Mouse (Mus musculus): ENCODE results near the gene Kif13a. TPM values are rescaled to one million over a fixed set of nuclear protein-coding genes. Genes with fewer than 3 reads are reported as not detected.

Gene Kif13a
- total RNA-seq, 2 experiments from 2014 or later = 7.1 to 12.8 TPM

GRCm38 (mm10) chr13:46748138-46748873 is 181.4 kb downstream of the Kif13a start:
- ATAC-seq (replicated peaks; ENCODE audit: low FRiP score, poor library complexity, severe bottlenecking) = no peak

GRCm38 (mm10) chr13:46743821-46744220 is 185.8 kb downstream of the Kif13a start:
- no peak for ATAC-seq (replicated peaks; ENCODE audit: low FRiP score, poor library complexity, severe bottlenecking)

DNA sequence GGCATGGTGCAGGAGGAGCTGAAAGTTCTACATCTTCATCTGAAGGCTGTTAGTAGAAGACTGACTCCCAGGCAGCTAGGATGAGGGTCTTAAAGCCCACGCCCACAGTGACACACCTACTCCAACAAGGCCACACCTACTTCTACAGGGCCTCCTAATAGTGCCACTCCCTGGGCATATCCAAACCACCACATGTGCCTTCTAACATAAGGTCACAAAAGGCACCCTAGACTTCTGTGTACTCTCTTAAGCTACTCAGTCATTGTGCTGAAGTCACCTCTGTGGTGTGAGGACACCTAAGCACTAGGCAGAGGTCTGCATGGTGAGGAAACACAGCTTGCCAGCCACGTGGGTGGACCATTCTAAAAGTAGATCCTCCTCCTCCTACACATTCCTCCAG is 187.3 kb downstream of the Kif13a start:
- no peak for ATAC-seq (replicated peaks; ENCODE audit: low FRiP score, poor library complexity, severe bottlenecking)

- no peak for ATAC-seq (replicated peaks; ENCODE audit: low FRiP score, poor library complexity, severe bottlenecking)
These were observed 190.2 kb downstream of the Kif13a start for GRCm38 (mm10) chr13:46739426-46739825.

DNA sequence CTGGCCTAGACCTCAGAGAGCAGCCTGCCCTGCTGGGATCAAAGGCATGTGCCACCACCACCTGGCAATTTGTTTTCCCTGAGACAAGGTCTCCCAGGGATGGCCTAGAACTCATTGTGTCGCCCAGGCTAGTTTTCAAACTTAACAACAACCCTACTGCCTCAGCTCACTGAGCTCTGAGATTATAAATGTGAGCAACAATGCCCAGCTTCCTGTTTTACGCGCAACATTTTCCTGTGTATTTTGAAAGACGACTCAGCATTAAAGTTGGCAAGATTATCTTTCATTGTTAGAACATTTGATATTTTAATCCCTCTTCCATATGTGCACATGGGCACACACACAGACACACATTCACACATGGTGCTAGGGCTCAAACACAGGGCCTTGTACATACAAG is 192.2 kb downstream of the Kif13a start:
- ATAC-seq (replicated peaks; ENCODE audit: low FRiP score, poor library complexity, severe bottlenecking) = no peak

GRCm38 (mm10) chr13:46736479-46736865 is 193.2 kb downstream of the Kif13a start:
- peak; percentile 40; the same call in 1 of the 2 replicates for ATAC-seq (replicated peaks; ENCODE audit: low FRiP score, poor library complexity, severe bottlenecking)

GRCm38 (mm10) chr13:46735808-46736478 is 193.7 kb downstream of the Kif13a start:
- peak; percentile 82 for ATAC-seq (replicated peaks; ENCODE audit: low FRiP score, poor library complexity, severe bottlenecking)

GRCm38 (mm10) chr13:46735219-46735807 is 194.4 kb downstream of the Kif13a start:
- ATAC-seq (replicated peaks; ENCODE audit: low FRiP score, poor library complexity, severe bottlenecking) = peak; percentile 23

DNA sequence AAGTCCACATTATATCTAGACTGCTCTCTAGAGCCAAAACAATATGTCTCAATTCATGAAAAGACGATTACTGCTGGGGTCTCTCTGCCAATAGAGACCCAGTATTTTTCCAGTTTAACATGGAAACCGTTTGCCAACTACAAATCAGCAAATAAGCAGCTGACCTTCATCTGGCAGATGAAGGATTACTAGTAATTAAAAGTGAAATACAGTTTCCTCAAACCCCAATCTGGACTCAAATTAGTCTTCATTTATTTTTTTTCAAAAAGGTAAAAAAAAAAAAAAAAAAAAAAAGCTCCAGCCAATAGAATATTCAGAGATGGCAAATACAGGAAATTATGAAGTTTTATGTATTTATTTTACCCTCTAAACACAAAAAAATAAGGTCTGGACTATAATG is 199.7 kb downstream of the Kif13a start:
- no peak for ATAC-seq (replicated peaks; ENCODE audit: low FRiP score, poor library complexity, severe bottlenecking)

DNA sequence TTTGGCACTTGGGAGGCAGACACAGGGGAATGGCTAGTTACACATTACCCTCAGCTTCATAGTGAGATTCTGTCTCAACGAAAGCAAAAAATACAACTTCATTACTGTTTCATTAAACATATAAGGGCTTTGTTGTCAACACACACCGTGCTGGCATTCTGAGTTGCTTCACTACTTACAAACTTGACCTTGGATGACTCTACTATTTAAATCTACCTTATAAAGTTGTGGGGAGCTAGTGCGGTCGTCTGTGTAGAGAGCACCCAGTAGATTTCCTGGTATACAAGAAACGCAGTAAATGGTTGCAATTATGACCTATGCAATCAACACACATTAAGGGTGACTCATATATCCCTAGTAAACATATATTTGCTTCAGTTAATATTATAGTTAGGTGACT is 201.3 kb downstream of the Kif13a start:
- no peak for ATAC-seq (replicated peaks; ENCODE audit: low FRiP score, poor library complexity, severe bottlenecking)

GRCm38 (mm10) chr13:46727837-46728268 is 201.8 kb downstream of the Kif13a start, which contains the start of gene Nup153:
Nup153 (minus strand) TSS chr13:46727940.
- ATAC-seq (replicated peaks; ENCODE audit: low FRiP score, poor library complexity, severe bottlenecking) = peak; percentile 84

GRCm38 (mm10) chr13:46727038-46727836 is 202.4 kb downstream of the Kif13a start:
- ATAC-seq (replicated peaks; ENCODE audit: low FRiP score, poor library complexity, severe bottlenecking) = peak; percentile 24

GRCm38 (mm10) chr13:46726288-46727037 is 203.2 kb downstream of the Kif13a start:
- peak; percentile 25 for ATAC-seq (replicated peaks; ENCODE audit: low FRiP score, poor library complexity, severe bottlenecking)

GRCm38 (mm10) chr13:46725227-46725626 is 204.4 kb downstream of the Kif13a start:
- ATAC-seq (replicated peaks; ENCODE audit: low FRiP score, poor library complexity, severe bottlenecking) = peak; percentile 76

DNA sequence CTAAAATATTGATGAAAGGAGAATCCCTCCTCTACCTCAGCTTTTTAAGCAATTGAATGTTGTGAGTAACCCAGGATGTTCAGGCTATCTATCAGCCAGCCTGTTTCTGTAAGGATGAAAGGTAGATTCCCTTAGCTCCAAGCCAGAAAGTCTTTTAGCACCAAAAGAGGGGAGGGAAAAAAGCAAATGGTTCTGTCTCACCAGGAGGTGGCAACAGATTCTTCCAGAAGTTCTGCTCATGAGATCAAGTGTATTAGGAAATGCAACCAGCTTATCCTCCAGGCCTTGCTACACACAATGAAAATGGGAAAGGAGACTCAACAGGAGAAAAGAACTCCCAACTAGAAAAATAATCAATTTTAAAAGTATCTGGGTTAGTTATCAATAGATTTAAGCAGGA is 205.3 kb downstream of the Kif13a start:
- no peak for ATAC-seq (replicated peaks; ENCODE audit: low FRiP score, poor library complexity, severe bottlenecking)

DNA sequence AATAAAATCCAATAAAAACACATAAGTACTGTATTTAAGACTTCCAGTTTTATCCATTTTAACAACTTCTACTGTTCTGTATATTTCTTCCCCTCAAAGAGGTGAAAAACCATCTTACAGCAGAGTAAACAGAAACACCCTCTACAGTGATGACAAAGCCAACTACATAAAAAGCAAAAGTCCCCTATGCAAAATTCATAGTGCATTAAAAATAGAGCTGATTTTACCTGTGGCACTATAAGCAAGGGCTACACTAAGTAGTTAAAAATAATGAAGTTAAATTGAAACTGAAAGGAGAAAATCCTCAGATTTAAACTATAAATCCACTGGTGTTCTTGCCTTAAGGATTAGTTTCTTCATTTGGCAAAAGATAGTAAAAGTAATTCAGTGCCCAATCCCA is 208.7 kb downstream of the Kif13a start:
- ATAC-seq (replicated peaks; ENCODE audit: low FRiP score, poor library complexity, severe bottlenecking) = no peak

- ATAC-seq (replicated peaks; ENCODE audit: low FRiP score, poor library complexity, severe bottlenecking) = no peak
These were observed 210.7 kb downstream of the Kif13a start for GRCm38 (mm10) chr13:46718893-46719400.

DNA sequence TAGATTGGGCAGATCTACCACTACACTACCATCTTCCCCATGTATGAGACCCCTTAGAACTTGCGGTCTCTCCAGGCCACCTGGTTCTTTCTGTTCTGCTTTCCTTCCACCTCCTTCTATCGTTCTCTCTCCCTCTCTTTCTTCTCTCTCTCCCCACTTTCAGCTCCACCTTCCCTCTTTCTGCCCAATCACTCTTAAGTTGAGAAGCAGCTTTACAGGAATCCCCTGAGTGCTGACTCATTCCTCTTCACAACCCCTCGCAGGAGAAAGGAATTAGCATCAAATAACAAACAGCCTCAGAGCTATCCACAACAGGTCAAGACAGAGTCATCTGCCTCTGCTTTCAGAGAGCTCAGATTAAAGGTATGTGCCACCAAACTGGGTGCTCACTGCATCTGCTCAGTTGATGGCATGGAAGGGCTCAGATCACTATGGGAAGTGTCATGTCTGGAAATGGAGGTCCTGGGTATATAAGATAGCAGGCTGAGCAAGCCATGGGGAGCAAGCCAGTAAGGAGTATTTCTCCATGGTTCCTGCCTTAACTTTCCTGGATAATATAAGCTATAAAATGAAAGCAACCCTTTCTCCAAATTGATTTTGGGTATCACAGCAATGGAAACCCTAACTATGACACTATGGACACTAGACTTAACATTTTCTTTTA is 213.6 kb downstream of the Kif13a start:
- ATAC-seq (replicated peaks; ENCODE audit: low FRiP score, poor library complexity, severe bottlenecking) = peak; percentile 61

GRCm38 (mm10) chr13:46713486-46713885 is 216.2 kb downstream of the Kif13a start:
- no peak for ATAC-seq (replicated peaks; ENCODE audit: low FRiP score, poor library complexity, severe bottlenecking)
